23 mouse cellular contexts compared by ENCODE assay signal in genomic region chr13:84630686-84631085, GRCm38 (mm10).
A peak's percentile ranks its signal among the peaks of the same experiment; 100 is the strongest.
DNase-seq lines count a peak whose midpoint lies in the region; ATAC-seq and TF ChIP-seq lines count a peak whose summit lies in the region.
"Had no signal": no experiment of that assay in that cellular context is flagged by ENCODE, and none has a peak within 500 bp of the region (broad histone marks: within the 10 kb centered on the region; RNA-seq: fewer than 3 reads in every experiment).

No protein-coding gene starts in this region.

- no peaks in the 10 kb centered on the region for H3K27me3 ChIP-seq in G1E (ENCODE audit: insufficient read depth, low read length)
- H3K27me3 ChIP-seq: embryonic facial prominence, embryonic 12.5 days; forebrain, embryonic 13.5 days; heart, embryonic 15.5 days; hindbrain, embryonic 13.5 days; Patski had no signal

- no peaks in the 10 kb centered on the region for H3K9me3 ChIP-seq in G1E (replicated peaks)
- H3K9me3 ChIP-seq: embryonic facial prominence, embryonic 12.5 days; heart, embryonic 15.5 days; hindbrain, embryonic 13.5 days had no signal

- peaks cover 3% of the 10 kb centered on the region for H3K4me1 ChIP-seq in G1E (ENCODE audit: insufficient read depth, low read depth, low read length)
- H3K4me1 ChIP-seq: embryonic facial prominence, embryonic 12.5 days; heart, embryonic 15.5 days; hindbrain, embryonic 13.5 days had no signal

- ATAC-seq in G1E (ENCODE audit: extremely low read depth, insufficient number of reproducible peaks, low FRiP score, poor library complexity, severe bottlenecking), result peak; percentile 62
- peak; percentile 42; the same call in 1 of the 2 replicates for ATAC-seq in granulocyte monocyte progenitor cell, adult 5-6 weeks (replicated peaks; ENCODE audit: poor library complexity, severe bottlenecking)
- ATAC-seq: activated CD4-positive, CD25-positive, alpha-beta regulatory T cell, adult 4 months; CD4-positive, CD25-positive, alpha-beta regulatory T cell, adult 4 months; forebrain, embryonic 13.5 days; forebrain, postnatal 0 days; hindbrain, postnatal 0 days; Patski had no signal

- H3K4me3 ChIP-seq in G1E (ENCODE audit: low read depth, low read length), result no peak overlapping the region
- H3K4me3 ChIP-seq: embryonic facial prominence, embryonic 12.5 days; forebrain, embryonic 13.5 days; heart, adult 2 months; heart, embryonic 15.5 days; hindbrain, embryonic 13.5 days had no signal

- DNase-seq in right cerebral cortex, adult 18-20 months, result peak; percentile 29
- no peak for DNase-seq in right cerebral cortex, postnatal 10 days (ENCODE audit: low spot score in 2 of 2)
- DNase-seq in A20 (ENCODE audit: low read depth, low spot score) (peak; percentile 24), G1E (ENCODE audit: low spot score) (no peak)
- no peak for DNase-seq in spleen, postnatal 14 days (ENCODE audit: low spot score in 2 of 2)
- no peak for DNase-seq in embryo, embryonic 11 days
- DNase-seq: adrenal gland, postnatal 14 days; B cell, adult 2 months; cerebellum, adult 2 months; cerebellum, postnatal 10 days; forebrain, postnatal 0 days; gastrocnemius, postnatal 36 days; heart, adult 2 months; heart, postnatal 14 days had no signal

- H3K36me3 ChIP-seq in G1E (replicated peaks), result no peaks in the 10 kb centered on the region
- H3K36me3 ChIP-seq: embryonic facial prominence, embryonic 12.5 days; heart, embryonic 15.5 days; hindbrain, embryonic 13.5 days had no signal

- TF ChIP-seq CTCF in G1E (IDR thresholded peaks at IDR 0.05; ENCODE audit: low read depth, low read length), result no peak

Comparison
In these comparisons a context has a peak if more than half of its experiments do, and no peak if none do; other contexts are left out.
1. DNase-seq: peak in right cerebral cortex, adult 18-20 months (single experiment) and A20 (single experiment); none in right cerebral cortex, postnatal 10 days (0 of 2), G1E (single experiment), spleen, postnatal 14 days (0 of 2) and embryo, embryonic 11 days (single experiment).